Mouse (Mus musculus) limb, embryonic 15.5 days (tissue): Measurements from ENCODE around the gene Rufy2. TPM values are rescaled to one million over a fixed set of nuclear protein-coding genes. Genes with fewer than 3 reads are reported as not detected.

Experiments
- ATAC-seq: fragments of 200-750 bp; cut with Nextera tagmentation; 2 replicates; pipeline ENCODE4 v1.8.0; 2017; ENCODE audit warnings: low read depth, moderate TSS enrichment; ENCODE audit not compliant: insufficient number of reproducible peaks, low FRiP score, low TSS enrichment
- H3K27ac ChIP-seq: fragments of 300-500 bp; sonication (generic); 2 replicates; pipeline ENCODE4 v1.5.1; 2015; ENCODE audit warnings: moderate library complexity, mild to moderate bottlenecking, inconsistent platforms
- H3K27me3 ChIP-seq: fragments of 300-500 bp; sonication (generic); 2 replicates; pipeline ENCODE4 v1.6.1; 2015; ENCODE audit warnings: inconsistent platforms
- H3K36me3 ChIP-seq: fragments of 300-500 bp; sonication (generic); 2 replicates; pipeline ENCODE4 v1.6.1; 2015; ENCODE audit warnings: inconsistent platforms
- H3K4me1 ChIP-seq: fragments of 300-500 bp; sonication (generic); 2 replicates; pipeline ENCODE4 v1.6.1; 2015; ENCODE audit warnings: inconsistent platforms
- H3K4me2 ChIP-seq: fragments of 300-500 bp; sonication (generic); 2 replicates; pipeline ENCODE4 v1.6.1; 2015; ENCODE audit warnings: mild to moderate bottlenecking, inconsistent platforms
- H3K4me3 ChIP-seq: fragments of 300-500 bp; sonication (generic); 2 replicates; pipeline ENCODE4 v1.5.1; 2015; ENCODE audit warnings: mild to moderate bottlenecking, inconsistent platforms
- H3K9ac ChIP-seq: fragments of 300-500 bp; sonication (generic); 2 replicates; pipeline ENCODE4 v1.6.1; 2015; ENCODE audit warnings: inconsistent platforms
- H3K9me3 ChIP-seq: fragments of 300-500 bp; sonication (generic); 2 replicates; pipeline ENCODE4 v1.6.1; 2016; ENCODE audit warnings: inconsistent platforms
- WGBS: fragments of 180-500 bp; shearing (Covaris S2); methylation state at CpG from one replicate; pipeline ENCODE4 v1.1.7; 2015; 5-methylcytosine and 5-hydroxymethylcytosine counted together
- polyA plus RNA-seq: library from polyadenylated mRNA; unstranded; fragments of >200 nt; fragmentation: Nextera tagmentation; extraction: Ambion mirVana; gene quantifications from 2 replicates; pipeline ENCODE4 v1.2.1, GENCODE M21; 2015

Gene Rufy2
- polyA plus RNA-seq, 1 experiment from 2014 or later = 28.6 TPM

DNA sequence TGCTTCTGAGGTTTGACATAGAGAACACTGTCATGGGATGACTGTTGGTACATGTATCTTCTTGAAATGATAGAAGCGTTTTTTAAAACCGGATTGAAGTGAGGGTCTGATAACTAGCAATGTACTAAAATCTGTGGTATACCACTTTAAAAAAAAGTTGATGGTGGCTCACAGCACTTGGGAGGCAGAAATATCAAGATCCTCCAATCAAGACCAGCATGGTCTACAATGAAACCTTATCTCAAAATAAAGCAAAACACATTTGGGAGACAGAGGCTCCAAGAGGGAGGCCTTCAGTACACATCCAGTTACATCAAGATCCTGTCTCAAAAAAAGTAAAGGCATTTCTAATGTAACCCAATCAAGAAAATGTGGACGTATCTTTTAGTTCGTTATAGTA is 41.7 kb downstream of the Rufy2 start:
- whole genome bisulfite sequencing = 45% methylated on average over 4 of the region's 4 CpGs
- no peak overlapping the region for H3K27ac ChIP-seq
- no peak overlapping the region for H3K9ac ChIP-seq

DNA sequence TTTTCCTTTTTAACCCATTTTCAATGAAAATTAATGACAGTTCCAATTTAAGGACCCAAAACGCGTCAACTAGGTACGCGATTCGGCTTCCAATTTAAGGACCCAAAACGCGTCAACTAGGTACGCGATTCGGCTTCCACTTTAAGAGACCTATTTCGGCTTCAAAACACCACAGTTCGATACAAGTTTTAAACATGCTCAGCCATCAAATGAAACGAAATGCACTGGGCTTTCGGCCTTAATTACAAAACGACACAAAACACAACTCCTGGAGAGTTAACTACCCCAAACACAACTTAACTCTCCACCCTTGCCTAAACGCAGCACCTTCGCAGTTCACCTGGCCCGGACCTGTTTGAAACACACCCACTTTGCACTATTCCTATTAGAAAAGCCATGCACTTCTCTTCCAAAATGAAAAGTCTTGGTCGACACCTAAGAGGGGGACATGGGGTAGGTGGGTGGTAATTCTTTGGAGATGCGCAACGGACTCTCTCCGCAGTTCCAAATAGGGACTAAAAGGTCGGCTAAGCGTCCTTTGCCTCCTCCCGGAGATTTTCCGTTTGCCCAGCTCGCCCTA is 42.6 kb downstream of the Rufy2 start:
- Histone ChIP-seq H3K4me1 (peaks cover 20% of the 10 kb centered on the region), H3K9ac (peak overlapping the region; percentile 95)
- WGBS = under 1% methylated on average over 27 of the region's 27 CpGs

More for the DNA sequence above, 41.7 kb downstream of the Rufy2 start:
- no peaks in the 10 kb centered on the region for H3K9me3 ChIP-seq
- ATAC-seq = no peak
- H3K27me3 ChIP-seq = no peaks in the 10 kb centered on the region
- peak overlapping the region; percentile 87 for H3K4me3 ChIP-seq
- peak overlapping the region; percentile 42 for H3K4me2 ChIP-seq
- H3K36me3 ChIP-seq = peaks cover 7% of the 10 kb centered on the region
- H3K4me1 ChIP-seq = peaks cover 20% of the 10 kb centered on the region

DNA sequence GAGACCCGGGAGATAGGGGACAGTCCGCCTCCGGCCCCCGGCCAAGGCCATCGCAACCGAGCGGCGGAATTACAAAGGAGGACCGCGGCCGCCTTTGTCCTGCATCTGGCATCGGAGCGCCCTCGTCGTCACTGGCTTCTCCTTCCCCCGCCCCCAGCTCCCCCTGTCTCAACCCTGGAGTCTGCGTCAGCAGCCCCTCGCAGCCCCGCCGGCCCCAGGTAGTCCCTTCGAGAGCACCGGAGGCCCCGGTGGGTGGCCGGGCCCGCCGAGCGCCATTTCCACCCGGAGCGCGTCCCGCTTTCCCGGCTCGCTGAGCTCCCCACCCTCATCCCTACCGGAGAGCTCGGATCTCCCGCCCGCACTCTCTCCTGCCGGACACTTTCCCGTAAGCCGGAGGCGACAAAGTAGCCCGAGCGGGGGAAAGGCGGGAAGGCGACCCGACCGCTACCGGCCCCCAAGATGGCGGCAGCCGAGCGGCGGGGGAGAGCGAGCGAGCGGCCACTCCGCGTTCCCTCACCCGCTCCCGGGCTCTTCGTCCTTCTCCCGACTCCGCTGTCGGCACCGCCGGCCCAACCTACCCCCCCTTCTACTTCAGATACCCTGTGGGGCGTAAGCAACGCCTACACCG is 43.2 kb downstream of the Rufy2 start:
- peak overlapping the region; percentile 42 for H3K4me2 ChIP-seq
- H3K27me3 ChIP-seq = no peaks in the 10 kb centered on the region
- ATAC-seq = no peak
- peaks cover 20% of the 10 kb centered on the region for H3K4me1 ChIP-seq
- peak overlapping the region; percentile 100 for H3K27ac ChIP-seq
- WGBS = under 1% methylated on average over 68 of the region's 68 CpGs
- peak overlapping the region; percentile 95 for H3K9ac ChIP-seq
- H3K9me3 ChIP-seq = no peaks in the 10 kb centered on the region
- no peaks in the 10 kb centered on the region for H3K36me3 ChIP-seq
- H3K4me3 ChIP-seq = peak overlapping the region; percentile 87

More for the DNA sequence above, 42.6 kb downstream of the Rufy2 start:
- H3K36me3 ChIP-seq = no peaks in the 10 kb centered on the region
- peak overlapping the region; percentile 42 for H3K4me2 ChIP-seq
- H3K9me3 ChIP-seq = no peaks in the 10 kb centered on the region
- no peak for ATAC-seq
- peak overlapping the region; percentile 100 for H3K27ac ChIP-seq
- H3K27me3 ChIP-seq = no peaks in the 10 kb centered on the region
- H3K4me3 ChIP-seq = peak overlapping the region; percentile 87

DNA sequence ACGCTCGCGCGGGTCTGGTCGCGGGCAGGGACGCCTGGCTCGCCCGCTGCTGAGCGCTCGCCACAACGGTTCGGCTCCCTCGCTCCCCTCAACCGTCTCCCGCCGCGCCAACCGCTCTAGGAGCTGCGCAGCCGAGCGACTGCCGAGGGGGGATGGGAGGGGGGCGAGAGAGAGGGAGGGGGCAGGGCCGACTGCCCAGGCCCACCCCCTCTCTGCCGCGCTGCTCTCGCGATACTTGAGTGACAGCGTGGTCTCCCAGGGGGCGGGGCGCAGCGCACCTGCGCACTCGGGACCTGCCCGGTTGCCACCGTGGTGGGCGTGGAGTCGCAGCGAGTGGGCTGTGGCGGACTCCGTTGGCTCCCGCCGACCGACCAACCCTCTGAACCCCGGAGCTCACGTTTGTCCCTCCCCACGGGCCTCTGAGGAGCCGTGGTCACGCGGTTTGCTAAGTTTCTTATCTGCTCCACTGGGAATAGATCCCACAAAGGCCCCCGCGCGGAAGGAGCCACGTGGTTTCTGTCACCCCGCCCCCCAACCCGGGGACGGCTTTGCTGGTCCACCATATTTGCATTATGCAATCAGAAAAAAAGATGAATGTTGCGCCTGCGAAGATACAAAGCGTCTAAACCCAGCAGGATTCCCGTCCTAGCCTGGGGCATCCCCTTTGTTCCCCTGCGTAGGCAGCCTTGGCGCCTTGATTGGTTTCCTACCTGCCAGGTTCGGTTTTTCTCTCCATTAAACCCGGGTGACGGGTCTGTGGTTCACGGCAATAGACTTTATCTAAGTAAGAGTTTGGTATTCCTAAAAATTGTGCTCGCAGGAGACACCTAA is 43.9 kb downstream of the Rufy2 start, which contains the start of the genes Hnrnph3 and Pbld2:
Hnrnph3 (minus strand) TSS at position 469 of the 831 bp plus-strand sequence.
Pbld2 (plus strand) TSS at position 567 of the 831 bp plus-strand sequence.
- peak within 1 kb of the TSS; percentile 100 for H3K27ac ChIP-seq
- H3K4me3 ChIP-seq = peak within 1 kb of the TSS; percentile 87
- peaks cover 20% of the 10 kb centered on the region for H3K4me1 ChIP-seq
- peak within 1 kb of the TSS; percentile 95 for H3K9ac ChIP-seq
- ATAC-seq = peak; percentile 96
- H3K27me3 ChIP-seq = no peaks in the 10 kb centered on the region
- no peaks in the 10 kb centered on the region for H3K36me3 ChIP-seq
- under 1% methylated on average over 67 of the region's 69 CpGs for WGBS
- peak within 1 kb of the TSS; percentile 59 for H3K4me2 ChIP-seq
- H3K9me3 ChIP-seq = no peaks in the 10 kb centered on the region

DNA sequence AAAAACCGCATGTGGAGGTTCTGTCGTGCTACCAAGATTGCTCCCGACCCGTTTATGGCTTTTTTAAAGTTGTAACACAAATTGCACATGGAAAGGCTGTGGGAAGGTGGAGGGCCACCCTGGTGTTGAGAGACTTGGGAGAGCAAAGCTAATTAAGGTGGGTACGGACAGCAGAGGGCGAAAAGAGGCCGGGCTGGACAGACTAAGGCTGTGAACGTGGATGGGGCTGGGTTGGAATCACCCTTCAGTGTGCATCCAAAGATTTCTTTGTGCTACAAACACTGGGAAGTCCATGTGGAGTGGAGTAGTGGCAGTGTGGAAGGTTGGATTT is 44.5 kb downstream of the Rufy2 start:
- Histone ChIP-seq H3K9me3 (no peaks in the 10 kb centered on the region), H3K36me3 (no peaks in the 10 kb centered on the region), H3K27ac (peak overlapping the region; percentile 100), H3K4me3 (peak overlapping the region; percentile 87), H3K27me3 (no peaks in the 10 kb centered on the region), H3K4me2 (peak overlapping the region; percentile 59), H3K4me1 (peaks cover 20% of the 10 kb centered on the region), H3K9ac (peak overlapping the region; percentile 68)
- ATAC-seq = 0 out of 2 replicates have a peak, but pooled peaks have one; percentile 32
- WGBS = under 1% methylated on average over 8 of the region's 8 CpGs

DNA sequence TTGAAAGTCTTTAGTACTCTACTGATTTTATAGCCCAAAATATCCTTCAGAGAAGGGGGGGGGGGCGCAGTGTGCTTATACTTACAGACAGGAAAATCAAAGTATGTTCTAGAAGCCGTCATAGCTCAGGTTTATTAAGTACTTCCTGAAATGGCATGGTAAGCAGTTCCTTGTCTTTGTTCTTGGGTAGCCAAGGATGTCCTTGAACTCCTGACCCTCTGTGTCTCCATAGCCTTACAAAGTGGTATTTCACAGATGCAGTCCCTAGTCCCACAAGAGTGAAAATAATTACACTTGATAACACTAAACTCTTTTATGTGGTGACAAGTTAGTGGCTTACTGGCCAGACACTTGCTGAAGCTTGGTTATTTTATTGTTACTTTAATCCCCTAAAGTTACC is 45.0 kb downstream of the Rufy2 start:
- no peak for ATAC-seq
- H3K9ac ChIP-seq = no peak overlapping the region
- peaks cover 20% of the 10 kb centered on the region for H3K4me1 ChIP-seq
- peak overlapping the region; percentile 59 for H3K4me2 ChIP-seq
- H3K27ac ChIP-seq = peak overlapping the region; percentile 100
- WGBS = 20% methylated on average over 2 of the region's 2 CpGs
- H3K9me3 ChIP-seq = no peaks in the 10 kb centered on the region
- peak overlapping the region; percentile 87 for H3K4me3 ChIP-seq
- H3K27me3 ChIP-seq = no peaks in the 10 kb centered on the region
- H3K36me3 ChIP-seq = no peaks in the 10 kb centered on the region

DNA sequence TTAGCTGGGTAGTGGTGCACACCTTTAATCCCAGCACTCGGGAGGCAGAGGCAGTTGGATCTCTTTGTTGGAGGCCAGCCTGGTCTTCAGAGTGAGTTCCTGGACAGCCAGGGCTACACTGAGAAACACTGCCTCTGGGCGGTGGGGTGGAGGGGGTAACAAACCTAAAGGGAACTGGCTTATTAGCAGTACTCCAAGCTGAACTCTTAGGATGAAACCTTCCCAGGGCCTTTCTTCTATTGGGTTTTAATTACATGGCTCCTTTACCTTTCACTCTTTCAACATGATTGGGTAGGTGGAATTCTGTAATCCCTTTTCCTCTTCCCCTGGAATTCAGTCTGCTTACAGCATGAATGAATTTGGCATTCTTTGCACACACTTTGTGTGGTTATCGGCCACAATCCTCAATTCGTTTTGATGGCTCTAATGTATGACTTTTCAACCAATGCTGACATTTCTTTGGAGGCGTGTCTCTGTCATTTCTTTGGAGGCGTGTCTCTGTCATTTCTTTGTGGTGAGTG is 45.5 kb downstream of the Rufy2 start:
- WGBS = 48% methylated on average over 6 of the region's 6 CpGs
- H3K4me2 ChIP-seq = peak overlapping the region; percentile 59; the same call in 1 of the 2 replicates
- H3K4me3 ChIP-seq = no peak overlapping the region
- no peak for ATAC-seq
- H3K27ac ChIP-seq = peak overlapping the region; percentile 100
- H3K9ac ChIP-seq = no peak overlapping the region
- no peaks in the 10 kb centered on the region for H3K27me3 ChIP-seq
- no peaks in the 10 kb centered on the region for H3K36me3 ChIP-seq
- no peaks in the 10 kb centered on the region for H3K9me3 ChIP-seq
- peaks cover 20% of the 10 kb centered on the region for H3K4me1 ChIP-seq

DNA sequence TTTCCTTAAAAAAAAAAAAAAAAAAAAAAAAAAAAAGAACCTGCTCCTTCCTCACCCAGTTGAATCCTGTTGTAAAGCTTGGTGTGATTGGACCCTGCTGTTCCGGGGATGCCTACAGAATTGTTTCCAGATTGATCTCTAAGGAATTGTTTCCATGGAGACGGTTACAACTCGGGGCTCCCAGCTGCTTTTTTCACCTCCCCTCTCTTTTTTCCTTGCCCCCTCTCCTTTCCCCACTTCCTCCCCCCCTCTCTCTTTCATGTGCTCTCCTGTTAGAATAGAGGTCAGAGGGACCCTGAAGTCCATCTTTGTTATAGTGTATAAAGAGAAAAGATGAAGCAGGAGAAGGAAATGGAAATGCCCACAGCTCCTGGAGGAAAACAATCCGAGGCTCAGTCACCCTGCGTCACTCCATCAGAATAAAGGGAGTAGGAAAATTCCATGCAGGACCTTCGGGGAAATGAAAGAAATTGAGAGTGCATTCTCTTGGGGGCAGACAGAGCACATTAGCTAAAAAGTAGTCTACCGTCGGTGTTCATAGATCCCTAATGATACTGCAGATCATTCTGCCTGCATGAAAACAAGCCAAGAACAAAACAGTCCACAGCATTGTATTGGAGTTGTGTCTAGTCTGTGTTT is 46.3 kb downstream of the Rufy2 start:
- no peak for ATAC-seq
- H3K27ac ChIP-seq = no peak overlapping the region
- no peak overlapping the region for H3K9ac ChIP-seq
- no peak overlapping the region for H3K4me3 ChIP-seq
- no peaks in the 10 kb centered on the region for H3K36me3 ChIP-seq
- H3K4me2 ChIP-seq = no peak overlapping the region
- H3K4me1 ChIP-seq = peaks cover 17% of the 10 kb centered on the region
- H3K9me3 ChIP-seq = no peaks in the 10 kb centered on the region
- no peaks in the 10 kb centered on the region for H3K27me3 ChIP-seq
- 34% methylated on average over 8 of the region's 8 CpGs for WGBS

DNA sequence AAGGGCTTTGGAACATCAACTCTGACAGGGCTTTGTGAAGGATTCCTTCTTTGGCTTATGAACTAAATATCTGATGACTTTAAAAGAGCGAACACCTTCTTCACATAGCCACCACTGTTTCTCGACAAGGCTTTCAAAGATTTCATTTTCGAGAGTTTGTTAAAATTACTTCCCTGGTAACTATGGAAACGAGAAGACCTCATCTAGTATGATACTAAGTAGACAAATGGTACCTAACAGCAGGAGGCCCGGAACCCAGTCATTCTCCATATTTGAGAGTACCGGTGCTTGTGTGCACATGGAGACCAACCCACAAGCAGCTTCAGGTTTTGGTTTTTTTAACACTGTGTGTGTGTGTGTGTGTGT is 46.8 kb downstream of the Rufy2 start:
- Histone ChIP-seq H3K4me2 (no peak overlapping the region), H3K9ac (no peak overlapping the region), H3K4me3 (no peak overlapping the region), H3K27me3 (no peaks in the 10 kb centered on the region), H3K4me1 (peaks cover 13% of the 10 kb centered on the region), H3K9me3 (no peaks in the 10 kb centered on the region), H3K27ac (no peak overlapping the region), H3K36me3 (no peaks in the 10 kb centered on the region)
- no peak for ATAC-seq
- WGBS = 85% methylated on average over 6 of the region's 6 CpGs

DNA sequence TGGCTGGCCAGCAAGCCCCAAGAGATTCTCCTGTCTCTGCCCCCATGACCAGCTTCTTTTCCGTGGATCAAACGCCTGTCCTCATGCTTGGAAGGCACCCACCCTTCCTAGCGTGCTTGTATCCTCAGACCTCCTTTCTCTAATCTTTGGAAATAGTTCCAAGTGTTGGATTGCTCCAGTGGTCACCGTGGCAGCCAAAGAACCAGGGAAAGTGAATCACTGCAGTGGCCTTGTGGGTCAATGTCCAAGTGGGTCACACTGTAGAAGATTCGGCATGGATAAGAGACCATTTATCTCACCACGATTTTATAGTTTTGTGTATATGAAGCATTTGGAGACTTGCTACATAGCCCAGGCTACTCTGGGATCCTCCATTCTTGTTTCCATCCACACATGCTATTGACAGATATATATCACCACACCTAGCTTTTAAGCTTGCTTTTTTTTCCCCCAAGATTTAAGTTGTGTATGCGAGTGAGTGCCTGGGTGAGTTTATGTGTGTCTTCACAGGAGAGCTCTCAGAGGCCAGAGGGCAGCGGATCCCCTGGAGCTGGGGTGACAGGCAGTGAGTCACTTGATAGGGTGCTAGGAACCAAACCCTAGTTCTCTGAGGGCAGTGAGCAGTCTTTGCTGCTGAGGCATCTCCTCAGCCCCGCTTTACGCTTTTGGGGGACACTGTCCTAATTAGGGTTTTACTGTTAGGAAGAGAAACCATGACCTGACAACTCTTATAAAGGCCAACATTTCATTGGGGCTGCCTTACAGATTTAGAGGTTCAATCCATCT is 47.5 kb downstream of the Rufy2 start:
- Histone ChIP-seq H3K27me3 (no peaks in the 10 kb centered on the region), H3K9me3 (no peaks in the 10 kb centered on the region), H3K9ac (no peak overlapping the region), H3K36me3 (no peaks in the 10 kb centered on the region), H3K4me2 (no peak overlapping the region), H3K27ac (no peak overlapping the region), H3K4me1 (peaks cover 10% of the 10 kb centered on the region), H3K4me3 (no peak overlapping the region)
- no peak for ATAC-seq
- WGBS = 91% methylated on average over 10 of the region's 10 CpGs

DNA sequence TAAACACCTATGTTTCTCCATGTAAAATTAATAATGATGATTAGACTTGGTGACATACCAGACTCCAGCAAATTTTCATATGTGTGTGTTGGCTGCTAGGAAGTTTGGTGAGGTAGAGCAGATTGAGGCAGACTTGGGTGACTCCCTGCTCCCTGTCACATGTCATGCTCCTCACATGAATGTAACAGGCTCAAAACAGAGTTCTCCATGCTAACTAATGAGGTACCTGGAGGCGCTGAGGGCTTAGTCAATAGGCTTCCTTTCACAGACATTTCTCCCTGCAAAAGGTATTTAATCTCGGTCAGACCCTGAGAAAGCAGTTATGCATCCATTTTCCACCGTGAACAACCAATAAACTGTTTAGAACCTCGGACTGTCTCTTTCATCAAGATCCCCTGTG is 48.4 kb downstream of the Rufy2 start:
- Histone ChIP-seq H3K27ac (no peak overlapping the region), H3K4me1 (peaks cover 10% of the 10 kb centered on the region), H3K9ac (no peak overlapping the region), H3K4me3 (no peak overlapping the region), H3K27me3 (no peaks in the 10 kb centered on the region), H3K9me3 (no peaks in the 10 kb centered on the region), H3K4me2 (no peak overlapping the region), H3K36me3 (no peaks in the 10 kb centered on the region)
- ATAC-seq = no peak
- WGBS = 66% methylated on average over 4 of the region's 4 CpGs
